Mouse (Mus musculus) heart, embryonic 16.5 days (tissue): Measurements from ENCODE around the gene Tecta. TPM values are rescaled to one million over a fixed set of nuclear protein-coding genes. Genes with fewer than 3 reads are reported as not detected.

Experiments used
- ATAC-seq: fragments of 200-750 bp; cut with Nextera tagmentation; replicated peaks from 2 replicates; pipeline ENCODE4 v1.8.0; 2017; ENCODE audit warnings: moderate number of reproducible peaks; ENCODE audit not compliant: insufficient read depth, low FRiP score; ENCODE audit errors: extremely low read depth
- H3K27ac ChIP-seq: fragments of 300-500 bp; sonication (generic); 2 replicates; pipeline ENCODE4 v1.5.1; 2014; ENCODE audit warnings: mild to moderate bottlenecking, low read length, control low read depth, moderate library complexity
- H3K27me3 ChIP-seq: fragments of 300-500 bp; sonication (generic); 2 replicates; pipeline ENCODE4 v1.6.1; 2014; ENCODE audit warnings: low read length, mixed read lengths; ENCODE audit not compliant: control insufficient read depth, insufficient read depth
- H3K36me3 ChIP-seq: fragments of 300-500 bp; sonication (generic); 2 replicates; pipeline ENCODE4 v1.6.1; 2014; ENCODE audit not compliant: control insufficient read depth, insufficient read depth
- H3K4me1 ChIP-seq: fragments of 300-500 bp; sonication (generic); 2 replicates; pipeline ENCODE4 v1.6.1; 2014; ENCODE audit warnings: low read length, mixed read lengths; ENCODE audit not compliant: control insufficient read depth, insufficient read depth
- H3K4me2 ChIP-seq: fragments of 300-500 bp; sonication (generic); 2 replicates; pipeline ENCODE4 v1.6.1; 2014; ENCODE audit warnings: low read depth, mild to moderate bottlenecking, control low read depth, low read length
- H3K4me3 ChIP-seq: fragments of 300-500 bp; sonication (generic); 2 replicates; pipeline ENCODE4 v1.5.1; 2014; ENCODE audit warnings: mild to moderate bottlenecking, control low read depth, low read length
- H3K9ac ChIP-seq: fragments of 300-500 bp; sonication (generic); 2 replicates; pipeline ENCODE4 v1.6.1; 2014; ENCODE audit warnings: low read length, control low read depth
- H3K9me3 ChIP-seq: fragments of 300-500 bp; sonication (generic); replicated peaks from 2 replicates; pipeline ENCODE4 v1.6.1; 2016; ENCODE audit warnings: low read length; ENCODE audit not compliant: control insufficient read depth
- WGBS: fragments of 180-500 bp; shearing (Covaris S2); extraction: QIAGEN DNeasy Blood & Tissue Kit; methylation state at CpG from one replicate; pipeline ENCODE4 v1.1.7; 2014; 5-methylcytosine and 5-hydroxymethylcytosine counted together
- polyA plus RNA-seq: library from polyadenylated mRNA; unstranded; fragments of >200 nt; fragmentation: Nextera tagmentation; extraction: Ambion mirVana; gene quantifications from 2 replicates; pipeline ENCODE4 v1.2.1, GENCODE M21; 2015

The Tecta gene
- polyA plus RNA-seq, 1 experiment from 2014 or later: 0.01 TPM

DNA sequence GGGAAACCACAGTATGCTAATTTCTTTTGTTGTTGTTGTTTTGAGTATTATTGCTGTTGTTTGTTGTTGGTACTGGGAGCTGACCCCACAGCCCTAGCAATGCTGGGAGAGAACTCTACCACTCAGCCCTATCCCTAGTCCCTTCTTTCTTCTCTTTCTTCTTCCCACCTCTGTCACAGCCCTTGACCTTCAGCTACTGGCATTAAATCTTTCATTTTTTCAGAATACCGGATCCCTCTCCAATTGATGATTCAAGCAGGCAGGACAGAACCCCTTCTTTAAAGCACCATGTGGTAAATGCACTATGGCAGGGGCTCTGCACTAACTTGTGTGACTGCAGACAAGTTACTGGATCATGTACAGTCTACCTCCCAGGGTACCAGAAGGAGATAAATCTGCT is 63.2 kb downstream of the Tecta start:
- no peak overlapping the region for H3K4me2 ChIP-seq
- WGBS: 81% methylated on average over 1 of the region's 1 CpGs
- H3K9me3 ChIP-seq: no peaks in the 10 kb centered on the region
- H3K27ac ChIP-seq: no peak overlapping the region
- no peaks in the 10 kb centered on the region for H3K27me3 ChIP-seq
- H3K4me1 ChIP-seq: peaks cover 5% of the 10 kb centered on the region; the same call in 1 of the 2 replicates
- H3K9ac ChIP-seq: no peak overlapping the region
- H3K4me3 ChIP-seq: no peak overlapping the region
- ATAC-seq: no peak
- H3K36me3 ChIP-seq: no peaks in the 10 kb centered on the region

DNA sequence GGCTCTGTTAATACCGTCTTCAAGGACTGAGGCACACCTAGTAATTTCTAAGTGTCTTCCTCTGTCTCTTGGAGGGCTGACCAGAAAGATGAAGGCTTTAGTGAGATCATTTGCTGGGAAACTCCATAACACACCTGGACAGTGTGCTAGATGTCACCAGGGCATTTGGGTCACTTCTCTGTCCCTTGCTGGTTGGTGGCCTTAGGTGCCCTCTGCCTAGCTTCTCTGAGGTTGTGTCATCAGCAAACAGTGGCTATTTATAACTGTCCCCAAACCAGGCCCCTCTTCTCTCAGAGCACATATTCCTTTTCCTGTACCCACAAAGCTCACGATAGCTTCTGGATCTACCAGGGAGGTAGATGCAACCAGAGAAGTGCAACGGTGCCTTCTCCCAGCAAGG is 64.8 kb downstream of the Tecta start:
- Histone ChIP-seq H3K4me3 (no peak overlapping the region), H3K9ac (no peak overlapping the region), H3K9me3 (no peaks in the 10 kb centered on the region), H3K36me3 (no peaks in the 10 kb centered on the region), H3K4me2 (no peak overlapping the region), H3K27ac (no peak overlapping the region), H3K4me1 (peaks cover 5% of the 10 kb centered on the region; the same call in 1 of the 2 replicates), H3K27me3 (no peaks in the 10 kb centered on the region)
- 79% methylated on average over 3 of the region's 3 CpGs for WGBS
- ATAC-seq: no peak

DNA sequence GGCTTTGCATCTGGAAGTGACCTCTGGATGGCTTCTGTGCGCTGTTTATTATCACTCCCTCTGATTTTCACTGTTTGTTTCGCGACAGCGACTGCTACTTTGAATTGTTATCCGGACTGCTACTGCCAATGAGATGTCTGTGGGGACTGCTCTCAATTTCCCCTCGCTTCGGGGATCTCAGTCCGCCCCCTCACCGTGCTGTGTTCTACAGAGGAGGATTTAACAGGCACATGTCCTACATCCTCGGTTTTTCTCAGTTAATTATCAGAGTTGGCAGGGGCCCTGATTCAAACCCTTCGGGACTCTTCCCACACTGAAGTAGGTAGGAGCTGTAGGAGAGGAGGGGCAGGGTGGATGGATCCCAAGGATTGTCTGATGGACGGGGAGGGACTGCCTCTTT is 67.0 kb downstream of the Tecta start:
- Histone ChIP-seq H3K9ac (no peak overlapping the region), H3K4me3 (no peak overlapping the region), H3K36me3 (no peaks in the 10 kb centered on the region), H3K9me3 (no peaks in the 10 kb centered on the region), H3K4me2 (no peak overlapping the region), H3K4me1 (peaks cover 5% of the 10 kb centered on the region; the same call in 1 of the 2 replicates), H3K27ac (no peak overlapping the region), H3K27me3 (0 out of 2 replicates have a peak, but pooled peaks cover 2% of the 10 kb centered on the region)
- ATAC-seq: no peak
- WGBS: 44% methylated on average over 12 of the region's 12 CpGs

DNA sequence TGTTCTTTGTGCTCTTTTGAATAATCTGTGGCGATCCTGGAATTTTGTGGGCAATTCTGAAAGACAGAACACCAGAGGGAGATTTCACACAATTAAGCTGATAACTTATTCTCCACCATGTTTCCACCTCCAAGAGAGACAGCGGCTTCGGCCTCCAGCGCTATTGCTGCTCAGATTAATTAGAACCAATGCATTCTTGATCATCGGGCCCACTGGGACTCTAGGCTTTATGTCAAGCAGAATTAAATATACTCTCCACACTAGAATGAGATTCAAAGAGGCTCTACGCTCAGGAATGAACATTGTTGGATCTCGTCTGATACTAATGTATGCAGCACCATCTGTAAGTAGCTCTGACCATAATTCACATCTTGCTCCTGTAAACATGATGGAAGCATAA is 68.4 kb downstream of the Tecta start:
- ATAC-seq: no peak
- Histone ChIP-seq H3K27ac (no peak overlapping the region), H3K4me1 (peaks cover 5% of the 10 kb centered on the region; the same call in 1 of the 2 replicates), H3K36me3 (no peaks in the 10 kb centered on the region), H3K9ac (no peak overlapping the region), H3K4me2 (no peak overlapping the region), H3K4me3 (no peak overlapping the region), H3K27me3 (peaks cover 6% of the 10 kb centered on the region), H3K9me3 (no peaks in the 10 kb centered on the region)
- 89% methylated on average over 7 of the region's 7 CpGs for WGBS

DNA sequence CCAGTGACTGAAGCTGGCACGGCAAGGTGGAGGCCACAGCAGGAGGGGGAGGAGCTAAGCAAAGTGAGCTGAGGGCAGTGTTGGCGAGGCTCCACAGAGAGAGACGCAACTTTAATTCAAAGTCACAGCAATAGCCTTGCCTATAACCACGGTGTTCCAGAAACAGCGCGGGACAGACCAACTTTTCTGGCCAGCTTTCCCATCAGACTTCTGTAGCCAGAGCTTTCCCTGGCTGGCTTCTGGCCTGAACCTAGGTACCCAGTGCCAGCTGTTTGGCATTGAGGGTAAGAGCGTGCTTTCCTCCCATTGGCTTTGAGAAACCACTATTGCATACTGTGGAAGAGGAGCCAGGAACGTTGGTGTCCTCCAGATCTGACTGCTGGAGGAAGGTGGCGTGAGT is 70.0 kb downstream of the Tecta start:
- Histone ChIP-seq H3K27ac (no peak overlapping the region), H3K4me3 (no peak overlapping the region), H3K4me2 (no peak overlapping the region), H3K27me3 (peaks cover 12% of the 10 kb centered on the region), H3K4me1 (peaks cover under 1% of the 10 kb centered on the region; the same call in 1 of the 2 replicates), H3K36me3 (no peaks in the 10 kb centered on the region), H3K9me3 (no peaks in the 10 kb centered on the region), H3K9ac (no peak overlapping the region)
- ATAC-seq: no peak
- 58% methylated on average over 9 of the region's 9 CpGs for WGBS

DNA sequence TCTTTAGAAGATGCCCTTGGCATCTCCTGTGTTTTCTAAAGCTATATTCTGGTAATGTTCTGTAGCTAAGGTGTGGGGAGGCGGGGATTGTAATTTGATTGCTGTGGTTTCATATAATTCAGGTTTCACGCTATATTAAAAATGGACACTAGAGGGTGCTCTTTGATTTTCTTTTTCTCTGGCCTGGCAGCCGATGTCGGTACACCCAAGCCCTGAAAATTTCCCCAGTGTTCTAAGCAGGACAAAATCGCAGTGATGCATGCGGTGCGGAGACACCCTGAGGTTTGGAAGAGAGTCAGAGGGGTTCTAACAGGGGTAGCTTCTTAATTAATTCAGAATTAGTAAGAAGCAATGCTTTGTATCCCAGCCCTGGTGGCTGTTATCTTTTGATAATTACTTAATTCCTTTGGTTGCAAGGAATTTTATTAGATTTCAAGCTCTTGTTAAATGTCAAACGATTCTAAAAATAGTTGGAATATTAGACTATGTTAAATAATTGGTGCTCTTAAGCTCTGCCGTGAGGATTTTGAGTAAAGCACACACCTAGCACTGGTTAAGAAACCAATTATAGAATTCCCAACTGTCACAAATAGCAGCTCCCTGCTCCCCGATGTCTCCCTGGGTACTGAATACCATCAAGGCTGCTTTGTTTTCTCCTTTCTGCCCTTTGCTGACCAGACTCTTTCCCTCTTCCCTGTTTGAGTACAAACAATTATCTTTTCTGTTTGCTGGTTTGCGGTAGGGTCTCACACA is 72.9 kb downstream of the Tecta start:
- Histone ChIP-seq H3K4me2 (no peak overlapping the region), H3K9ac (no peak overlapping the region), H3K4me3 (no peak overlapping the region), H3K27ac (no peak overlapping the region), H3K4me1 (no peaks in the 10 kb centered on the region), H3K9me3 (no peaks in the 10 kb centered on the region), H3K36me3 (no peaks in the 10 kb centered on the region), H3K27me3 (peaks cover 13% of the 10 kb centered on the region)
- 30% methylated on average over 11 of the region's 11 CpGs for WGBS
- no peak for ATAC-seq

DNA sequence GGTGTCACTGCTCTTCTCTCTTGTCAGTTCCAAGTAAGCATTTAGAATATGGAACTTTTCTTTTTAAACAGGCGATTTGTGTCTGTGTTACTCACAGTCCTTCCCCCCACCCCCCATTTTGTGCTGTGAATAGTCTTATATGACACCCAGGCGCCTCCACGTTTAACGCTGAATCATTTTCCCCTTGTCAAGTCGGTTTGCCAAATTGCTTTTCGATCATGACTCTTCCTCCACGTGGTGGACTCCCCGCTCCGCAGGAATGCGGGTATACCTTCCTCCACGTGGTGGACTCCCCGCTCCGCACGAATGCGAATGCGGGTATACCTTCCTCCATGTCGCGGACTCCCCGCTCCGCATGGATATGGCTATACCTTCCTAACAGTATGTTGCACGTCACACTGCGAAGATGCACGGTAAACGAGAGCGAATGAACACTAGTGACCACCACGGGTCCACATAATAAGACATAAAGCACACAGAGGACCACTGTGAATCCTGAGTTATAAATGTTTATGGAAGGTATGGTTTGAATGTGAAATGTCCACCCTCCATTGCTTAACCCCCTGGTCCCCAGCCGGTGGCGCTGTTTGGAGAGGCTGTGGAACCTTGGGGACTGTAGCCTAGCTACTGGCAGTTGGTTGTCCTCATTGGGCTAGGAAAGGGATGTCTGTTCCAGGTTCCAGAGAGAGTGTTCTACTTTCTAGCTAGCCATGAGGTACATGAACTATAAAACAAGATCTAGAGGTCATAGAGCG is 74.9 kb downstream of the Tecta start:
- no peak overlapping the region for H3K9ac ChIP-seq
- no peak overlapping the region for H3K27ac ChIP-seq
- H3K36me3 ChIP-seq: no peaks in the 10 kb centered on the region
- no peak overlapping the region; the same call in 1 of the 2 replicates for H3K4me2 ChIP-seq
- WGBS: 55% methylated on average over 29 of the region's 29 CpGs
- H3K4me1 ChIP-seq: no peaks in the 10 kb centered on the region
- no peak for ATAC-seq
- H3K4me3 ChIP-seq: no peak overlapping the region
- H3K9me3 ChIP-seq: peaks cover 4% of the 10 kb centered on the region; the same call in 1 of the 2 replicates
- peaks cover 13% of the 10 kb centered on the region for H3K27me3 ChIP-seq

DNA sequence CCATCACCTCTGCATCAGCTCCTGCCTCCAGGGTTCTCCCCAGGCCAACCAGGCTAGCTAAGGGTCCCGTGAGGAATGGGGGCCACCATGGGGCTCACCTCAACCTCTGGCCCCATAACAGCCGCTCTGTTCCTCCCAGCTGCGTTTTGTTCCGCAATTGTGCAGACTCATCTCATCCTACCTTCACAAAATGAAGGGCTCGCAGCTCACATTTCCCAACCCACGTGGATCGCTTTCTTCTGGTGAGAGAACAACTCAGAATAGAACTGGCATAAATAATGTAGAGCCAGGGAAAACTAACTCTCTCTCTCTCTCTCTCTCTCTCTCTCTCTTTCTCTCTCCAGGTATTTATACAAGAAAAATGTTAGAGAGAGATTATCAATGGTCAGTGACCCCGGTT is 76.5 kb downstream of the Tecta start:
- H3K4me1 ChIP-seq: no peaks in the 10 kb centered on the region
- WGBS: 86% methylated on average over 8 of the region's 8 CpGs
- H3K4me3 ChIP-seq: no peak overlapping the region
- peaks cover 13% of the 10 kb centered on the region for H3K27me3 ChIP-seq
- ATAC-seq: no peak
- no peak overlapping the region for H3K27ac ChIP-seq
- no peaks in the 10 kb centered on the region for H3K36me3 ChIP-seq
- no peak overlapping the region for H3K9ac ChIP-seq
- peaks cover 4% of the 10 kb centered on the region; the same call in 1 of the 2 replicates for H3K9me3 ChIP-seq
- H3K4me2 ChIP-seq: no peak overlapping the region

DNA sequence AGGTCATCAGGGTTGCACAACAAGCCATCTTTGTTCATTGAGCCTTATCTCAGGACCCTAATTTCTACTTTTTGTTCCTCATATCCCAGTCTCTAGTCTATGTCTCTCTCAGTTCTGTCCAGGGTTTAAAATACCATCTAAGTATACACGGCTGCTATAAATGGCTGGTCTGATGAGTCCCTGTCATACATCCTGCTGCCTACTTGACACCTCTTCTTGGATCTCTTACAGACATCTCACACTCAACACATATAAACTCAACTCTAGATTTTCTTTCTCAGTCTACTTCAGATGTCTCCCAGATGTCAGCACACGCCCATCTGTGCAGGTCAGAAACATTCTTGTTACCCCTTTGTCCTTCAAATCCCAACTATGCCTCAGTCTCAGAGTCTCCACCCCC is 78.3 kb downstream of the Tecta start:
- no peak for ATAC-seq
- no peaks in the 10 kb centered on the region for H3K36me3 ChIP-seq
- H3K27ac ChIP-seq: no peak overlapping the region
- no peak overlapping the region for H3K4me2 ChIP-seq
- H3K9ac ChIP-seq: no peak overlapping the region
- H3K27me3 ChIP-seq: peaks cover 7% of the 10 kb centered on the region
- no peak overlapping the region for H3K4me3 ChIP-seq
- peaks cover 4% of the 10 kb centered on the region; the same call in 1 of the 2 replicates for H3K9me3 ChIP-seq
- 65% methylated on average over 2 of the region's 2 CpGs for WGBS
- no peaks in the 10 kb centered on the region for H3K4me1 ChIP-seq
